Mouse (Mus musculus): ENCODE results near the gene Iqgap1. TPM values are rescaled to one million over a fixed set of nuclear protein-coding genes. Genes with fewer than 3 reads are reported as not detected.
A peak's percentile ranks its signal among the peaks of the same experiment; 100 is the strongest.

Iqgap1 gene
- polyA plus RNA-seq, 1 experiment from 2014 or later = 58.0 TPM

GRCm38 (mm10) chr7:80806331-80806730 is 19.4 kb downstream of the Iqgap1 start:
- Histone ChIP-seq H3K4me2 (replicated peaks; ENCODE audit: low read depth) (no peak overlapping the region), H3K4me3 (ENCODE audit: low read depth, low read length) (no peak overlapping the region), H3K36me3 (ENCODE audit: control insufficient read depth, insufficient read depth, low read length) (no peaks in the 10 kb centered on the region), H3K4me1 (replicated peaks; ENCODE audit: control insufficient read depth, insufficient read depth) (peaks cover 5% of the 10 kb centered on the region), H3K27me3 (ENCODE audit: control insufficient read depth, insufficient read depth, low read length) (no peaks in the 10 kb centered on the region), H3K9me3 (ENCODE audit: control insufficient read depth, low read length) (no peaks in the 10 kb centered on the region), H3K9ac (ENCODE audit: low read length) (no peak overlapping the region), H3K27ac (replicated peaks) (no peak overlapping the region)
- ATAC-seq (ENCODE audit: low FRiP score, low TSS enrichment) = no peak
- no peak for DNase-seq (ENCODE audit: low spot score)
- WGBS = 49% methylated on average over 4 of the region's 4 CpGs
- TF ChIP-seq CTCF (IDR thresholded peaks at IDR 0.05; ENCODE audit: low read depth) (no peak), EP300 (optimal IDR thresholded peaks at IDR 0.05) (no peak)

GRCm38 (mm10) chr7:80803173-80803872 is 22.5 kb downstream of the Iqgap1 start:
- H3K9me3 ChIP-seq (ENCODE audit: control insufficient read depth, low read length) = no peaks in the 10 kb centered on the region
- TF ChIP-seq EP300 (optimal IDR thresholded peaks at IDR 0.05) (no peak), CTCF (IDR thresholded peaks at IDR 0.05; ENCODE audit: low read depth) (peak; percentile 41)
- H3K4me3 ChIP-seq (ENCODE audit: low read depth, low read length) = peak overlapping the region; percentile 89
- ATAC-seq (ENCODE audit: low FRiP score, low TSS enrichment) = peak; percentile 98
- peak overlapping the region; percentile 58 for H3K4me2 ChIP-seq (replicated peaks; ENCODE audit: low read depth)
- H3K27me3 ChIP-seq (ENCODE audit: control insufficient read depth, insufficient read depth, low read length) = no peaks in the 10 kb centered on the region
- H3K27ac ChIP-seq (replicated peaks) = peak overlapping the region; percentile 97
- peaks cover 9% of the 10 kb centered on the region for H3K36me3 ChIP-seq (ENCODE audit: control insufficient read depth, insufficient read depth, low read length)
- peak overlapping the region; percentile 87 for H3K9ac ChIP-seq (ENCODE audit: low read length)
- peak; percentile 99 for DNase-seq (ENCODE audit: low spot score)
- peaks cover 5% of the 10 kb centered on the region for H3K4me1 ChIP-seq (replicated peaks; ENCODE audit: control insufficient read depth, insufficient read depth)
- under 1% methylated on average over 40 of the region's 47 CpGs for WGBS

GRCm38 (mm10) chr7:80802412-80803160 is 23.2 kb downstream of the Iqgap1 start:
- WGBS = 1% methylated on average over 37 of the region's 37 CpGs
- TF ChIP-seq CTCF (IDR thresholded peaks at IDR 0.05; ENCODE audit: low read depth) (no peak; the same call in 1 of the 2 replicates), EP300 (optimal IDR thresholded peaks at IDR 0.05) (no peak)
- Histone ChIP-seq H3K4me2 (replicated peaks; ENCODE audit: low read depth) (peak overlapping the region; percentile 55), H3K27ac (replicated peaks) (peak overlapping the region; percentile 97), H3K36me3 (ENCODE audit: control insufficient read depth, insufficient read depth, low read length) (peaks cover 9% of the 10 kb centered on the region), H3K27me3 (ENCODE audit: control insufficient read depth, insufficient read depth, low read length) (no peaks in the 10 kb centered on the region), H3K4me1 (replicated peaks; ENCODE audit: control insufficient read depth, insufficient read depth) (peaks cover 5% of the 10 kb centered on the region), H3K9me3 (ENCODE audit: control insufficient read depth, low read length) (no peaks in the 10 kb centered on the region), H3K9ac (ENCODE audit: low read length) (peak overlapping the region; percentile 87), H3K4me3 (ENCODE audit: low read depth, low read length) (peak overlapping the region; percentile 89)
- ATAC-seq (ENCODE audit: low FRiP score, low TSS enrichment) (peak; percentile 84), DNase-seq (ENCODE audit: low spot score) (peak; percentile 81)

GRCm38 (mm10) chr7:80799307-80799706 is 26.5 kb downstream of the Iqgap1 start:
- ATAC-seq (ENCODE audit: low FRiP score, low TSS enrichment) (no peak), DNase-seq (ENCODE audit: low spot score) (no peak)
- Histone ChIP-seq H3K4me2 (replicated peaks; ENCODE audit: low read depth) (no peak overlapping the region), H3K27ac (replicated peaks) (no peak overlapping the region), H3K9me3 (ENCODE audit: control insufficient read depth, low read length) (no peaks in the 10 kb centered on the region), H3K4me3 (ENCODE audit: low read depth, low read length) (no peak overlapping the region), H3K4me1 (replicated peaks; ENCODE audit: control insufficient read depth, insufficient read depth) (peaks cover 5% of the 10 kb centered on the region), H3K9ac (ENCODE audit: low read length) (no peak overlapping the region), H3K27me3 (ENCODE audit: control insufficient read depth, insufficient read depth, low read length) (no peaks in the 10 kb centered on the region), H3K36me3 (ENCODE audit: control insufficient read depth, insufficient read depth, low read length) (peaks cover 11% of the 10 kb centered on the region)
- no peak for TF ChIP-seq EP300 (optimal IDR thresholded peaks at IDR 0.05)
- peak; percentile 18; the same call in 1 of the 2 replicates for TF ChIP-seq CTCF (IDR thresholded peaks at IDR 0.05; ENCODE audit: low read depth)
- 70% methylated on average over 5 of the region's 5 CpGs for WGBS

GRCm38 (mm10) chr7:80796805-80797567 is 28.8 kb downstream of the Iqgap1 start:
- Histone ChIP-seq H3K4me1 (replicated peaks; ENCODE audit: control insufficient read depth, insufficient read depth) (peaks cover 5% of the 10 kb centered on the region; the same call in 1 of the 2 replicates), H3K4me2 (replicated peaks; ENCODE audit: low read depth) (no peak overlapping the region), H3K9ac (ENCODE audit: low read length) (no peak overlapping the region), H3K36me3 (ENCODE audit: control insufficient read depth, insufficient read depth, low read length) (peaks cover 13% of the 10 kb centered on the region), H3K27ac (replicated peaks) (no peak overlapping the region), H3K9me3 (ENCODE audit: control insufficient read depth, low read length) (no peaks in the 10 kb centered on the region), H3K4me3 (ENCODE audit: low read depth, low read length) (no peak overlapping the region), H3K27me3 (ENCODE audit: control insufficient read depth, insufficient read depth, low read length) (no peaks in the 10 kb centered on the region)
- 50% methylated on average over 15 of the region's 15 CpGs for WGBS
- TF ChIP-seq CTCF (IDR thresholded peaks at IDR 0.05; ENCODE audit: low read depth) (no peak), EP300 (optimal IDR thresholded peaks at IDR 0.05) (no peak)
- DNase-seq (ENCODE audit: low spot score) = no peak
- no peak for ATAC-seq (ENCODE audit: low FRiP score, low TSS enrichment)

All from stomach, postnatal 0 days (tissue).